Mouse (Mus musculus) small intestine, adult 2 months (tissue): ENCODE measurements around the gene Grik3.

Source experiments
- CTCF ChIP-seq: fragments of 200-500 bp; IDR thresholded peaks from 2 replicates; pipeline ENCODE4 v1.5.1; 2012; ENCODE audit warnings: low read depth, mild to moderate bottlenecking, control low read depth, inconsistent platforms, low read length, moderate library complexity, mixed read lengths; ENCODE audit not compliant: insufficient replicate concordance, insufficient read length; ENCODE audit errors: extremely low read depth
- POLR2A ChIP-seq: fragments of 200-500 bp; IDR thresholded peaks from 2 replicates; pipeline ENCODE4 v1.6.1; 2012; ENCODE audit warnings: low read depth, mild to moderate bottlenecking, control low read depth, inconsistent platforms, low read length, moderate library complexity

DNA sequence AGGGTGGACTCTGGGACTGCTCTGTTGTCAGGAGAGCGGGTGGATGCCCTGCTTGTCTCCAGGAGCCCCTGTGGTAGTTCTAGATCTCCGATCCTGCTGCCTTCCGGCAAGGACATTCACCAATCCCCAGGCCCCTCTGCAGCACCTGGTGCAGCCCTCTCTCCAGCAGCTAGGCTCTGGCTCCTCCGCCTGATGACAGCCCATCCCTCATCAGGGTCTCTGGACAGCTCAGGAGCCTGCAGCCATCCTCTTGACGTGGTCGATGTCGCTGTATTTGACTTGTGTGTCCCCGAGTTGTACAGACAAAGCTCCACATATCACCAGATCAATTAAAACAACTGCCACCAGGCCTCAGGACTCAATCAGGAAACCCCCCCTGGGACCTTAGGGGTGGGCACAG is 110.1 kb downstream of the Grik3 start:
- no peak for TF ChIP-seq POLR2A
- no peak for TF ChIP-seq CTCF
